Mouse (Mus musculus) right cerebral cortex, adult 2 months (tissue): ENCODE data around the gene Ano4.
"Not testable (repeated sequence)": the region's sequence is repeated elsewhere in the genome, so short reads cannot be mapped to it uniquely, and the experiment has no call there.

Source experiments
- DNase-seq, 2 experiments: peaks; one replicate each; pipeline ENCODE4 v3.0.0; 2021 to 2022; ENCODE audit warnings: low spot score in 2 of 2

The Ano4 gene

DNA sequence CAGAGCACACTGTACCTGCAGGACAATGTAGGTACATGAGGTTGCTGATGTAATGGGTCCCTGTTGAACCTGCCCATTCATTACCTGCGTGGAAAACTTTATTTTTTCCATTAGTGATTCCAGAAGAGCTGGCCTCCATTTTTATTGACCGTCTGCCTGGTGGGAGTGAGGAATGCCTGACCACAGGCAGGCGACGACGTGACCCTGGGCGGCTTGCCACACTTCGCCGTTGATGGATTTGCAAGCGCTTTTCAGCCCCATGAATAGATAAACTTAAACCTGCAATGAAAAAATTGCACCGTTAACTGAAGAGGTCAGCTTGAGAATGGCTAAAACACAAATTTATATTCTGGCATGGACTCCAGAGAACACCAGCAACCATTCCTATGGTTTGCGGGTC lies 195.4 kb downstream of the Ano4 start:
- DNase-seq, result no peak

DNA sequence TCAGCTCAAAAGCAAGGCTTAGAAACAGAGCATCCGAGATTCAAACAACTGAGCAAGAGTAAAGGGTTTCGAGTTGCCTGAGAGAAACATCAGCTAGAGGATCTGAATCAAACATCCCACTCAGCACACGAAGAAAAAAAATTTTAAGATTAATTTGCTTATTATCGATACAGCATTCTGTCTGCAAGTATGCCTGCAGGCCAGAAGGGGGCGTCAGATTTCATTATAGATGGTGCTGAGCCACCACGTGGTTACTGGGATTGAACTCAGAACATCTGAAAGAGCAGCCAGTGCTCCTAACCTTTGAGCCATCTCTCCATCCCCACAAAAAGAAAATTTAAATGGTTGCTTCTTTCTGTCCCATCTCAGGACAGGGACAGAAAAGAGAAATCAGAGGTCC lies 223.2 kb downstream of the Ano4 start:
- DNase-seq, result no peak

DNA sequence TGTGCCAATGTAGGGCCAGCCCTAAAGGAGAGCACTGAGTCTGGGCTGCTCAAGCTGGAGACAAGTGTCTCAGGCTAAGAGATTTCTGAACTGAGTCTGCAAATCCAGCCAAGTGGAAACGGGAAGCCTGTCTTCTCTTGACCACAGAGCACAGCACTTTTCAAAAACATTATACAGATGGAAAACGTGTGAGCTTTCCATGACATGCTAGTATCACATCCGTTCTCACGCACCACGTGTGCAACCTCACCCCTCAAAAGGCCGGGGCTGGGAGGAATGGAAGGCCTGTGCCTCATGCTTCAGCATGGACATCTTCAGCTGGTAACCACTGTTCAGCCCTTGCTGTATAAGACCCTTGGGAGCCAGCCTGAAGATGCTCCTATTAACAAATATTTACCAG lies 230.2 kb downstream of the Ano4 start:
- DNase-seq, result no peak

DNA sequence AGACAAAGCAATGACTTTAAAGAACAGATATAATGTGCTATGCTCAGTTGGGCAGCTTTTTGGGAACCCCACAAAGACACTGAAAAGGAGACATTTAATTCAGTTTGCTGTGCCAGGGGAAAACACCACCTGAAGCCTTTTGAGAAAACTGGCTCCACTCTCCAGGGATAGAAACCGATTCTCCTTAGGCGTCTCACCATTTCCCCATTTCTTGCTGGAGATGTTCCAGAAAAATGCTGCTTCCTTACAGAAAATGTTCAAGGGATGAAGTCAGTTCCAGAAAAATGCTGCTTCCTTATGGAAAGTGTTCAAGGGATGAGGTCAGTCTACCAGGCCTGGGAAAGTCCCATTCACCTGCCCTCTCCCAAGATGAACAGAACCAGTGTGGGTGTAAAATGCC lies 233.1 kb downstream of the Ano4 start:
- peak in 1 of 2 experiments; percentile 5 for DNase-seq

DNA sequence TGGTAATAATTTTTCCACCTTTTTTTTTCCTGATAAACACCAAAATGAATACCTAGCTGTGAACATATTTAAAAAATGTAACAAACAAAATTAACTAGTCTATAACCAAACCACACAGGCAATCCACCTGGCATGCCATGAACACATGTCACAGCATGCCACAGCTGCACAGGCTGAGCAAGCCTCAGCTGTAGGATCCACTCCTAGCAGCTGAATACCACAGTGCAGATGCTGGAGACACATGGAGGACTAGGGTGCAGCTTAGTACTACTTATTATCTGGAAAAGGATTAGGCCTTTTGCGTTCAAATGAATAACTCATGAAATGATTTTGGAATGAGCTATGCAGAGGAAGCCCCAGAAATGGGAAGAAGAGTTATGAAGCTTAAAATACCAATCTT lies 233.6 kb downstream of the Ano4 start:
- no peak for DNase-seq

DNA sequence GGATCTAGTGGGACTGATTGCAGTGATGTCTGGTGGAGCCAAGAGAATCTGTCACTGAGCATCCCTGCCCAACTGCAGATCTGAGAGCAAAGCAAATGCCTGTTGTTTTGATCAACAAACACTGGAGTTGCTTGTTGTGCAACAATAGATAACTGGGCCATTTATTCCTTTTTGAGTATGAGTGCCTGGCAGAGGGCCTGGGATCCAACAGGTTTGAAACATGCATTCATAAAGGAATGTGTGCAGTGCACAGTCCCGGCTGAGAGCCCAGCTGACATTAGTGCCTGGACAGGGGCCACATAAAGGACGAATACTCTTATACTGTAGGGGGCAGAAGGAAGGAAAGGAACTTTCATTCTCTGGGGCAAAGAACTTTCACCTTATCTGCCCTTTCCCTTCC lies 241.0 kb downstream of the Ano4 start:
- DNase-seq, result no peak

DNA sequence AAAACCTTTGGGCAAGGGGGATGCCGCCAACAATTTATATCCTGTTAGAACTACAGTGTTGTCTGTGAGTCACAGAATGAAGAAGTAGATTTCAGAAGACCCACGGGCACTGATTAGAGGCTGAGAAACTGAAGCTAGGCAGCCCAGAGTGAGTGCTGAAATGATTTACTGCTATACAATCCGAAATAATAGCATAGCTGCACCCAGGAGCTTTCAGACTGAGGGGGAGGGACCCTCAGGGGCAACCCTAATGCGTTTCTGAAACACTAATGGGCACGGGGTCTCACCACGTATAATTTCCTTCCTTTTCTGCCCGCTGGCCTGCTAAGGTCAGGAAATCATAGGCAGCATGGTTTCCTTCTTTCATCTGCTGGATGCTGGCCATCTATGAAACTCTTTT lies 242.5 kb downstream of the Ano4 start:
- DNase-seq, result no peak

DNA sequence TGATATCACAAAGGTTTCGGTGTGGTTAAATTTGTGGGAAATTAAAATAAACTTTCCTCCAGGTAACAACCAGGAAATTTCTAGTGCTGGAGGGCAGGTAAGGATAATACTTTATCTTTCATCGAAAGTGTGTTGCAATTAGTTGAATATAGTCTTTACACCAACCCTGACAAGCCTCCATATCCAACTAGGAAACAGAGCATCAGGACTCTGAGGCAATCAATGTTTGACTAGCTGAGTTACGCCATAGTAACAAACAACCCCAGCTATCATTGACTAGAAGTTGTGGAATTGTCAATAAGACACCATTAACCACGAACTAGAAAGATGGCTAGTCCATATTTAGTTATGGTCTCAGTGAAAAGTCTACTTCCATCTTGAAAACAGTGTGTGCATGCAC lies 246.4 kb downstream of the Ano4 start:
- DNase-seq, result no peak

DNA sequence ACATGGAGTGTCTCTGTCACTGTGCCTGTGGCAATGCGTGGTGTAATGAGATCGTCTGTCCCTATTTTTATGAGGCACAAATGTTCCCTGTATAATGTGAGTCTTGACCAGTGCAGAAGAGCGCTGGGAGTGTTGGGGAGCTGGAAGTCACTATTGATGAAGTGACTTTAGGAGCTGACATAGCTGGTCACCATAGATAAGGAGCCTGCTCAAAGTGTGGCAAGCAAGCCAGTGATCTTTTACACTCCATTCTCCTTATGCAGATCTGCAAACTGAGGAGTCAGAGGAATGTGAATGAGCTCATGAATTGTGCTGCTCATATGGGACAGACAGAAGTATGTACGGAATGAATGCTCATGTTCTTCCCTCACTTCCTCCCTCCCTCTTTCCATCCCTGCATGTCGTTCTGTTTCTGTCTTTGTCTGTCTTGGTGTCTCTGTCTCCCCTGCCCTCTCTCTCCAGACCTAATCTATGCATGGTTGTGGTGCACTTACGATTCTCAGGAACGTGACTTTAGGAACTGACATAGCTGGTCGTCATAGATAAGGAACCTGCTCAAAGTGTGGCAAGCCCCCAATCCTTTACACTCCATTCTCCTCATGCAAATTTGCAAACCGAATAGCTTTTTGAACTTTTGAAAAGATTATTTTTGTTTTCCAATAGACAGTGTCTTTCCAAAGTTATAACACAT lies 252.1 kb downstream of the Ano4 start:
- no peak for DNase-seq

DNA sequence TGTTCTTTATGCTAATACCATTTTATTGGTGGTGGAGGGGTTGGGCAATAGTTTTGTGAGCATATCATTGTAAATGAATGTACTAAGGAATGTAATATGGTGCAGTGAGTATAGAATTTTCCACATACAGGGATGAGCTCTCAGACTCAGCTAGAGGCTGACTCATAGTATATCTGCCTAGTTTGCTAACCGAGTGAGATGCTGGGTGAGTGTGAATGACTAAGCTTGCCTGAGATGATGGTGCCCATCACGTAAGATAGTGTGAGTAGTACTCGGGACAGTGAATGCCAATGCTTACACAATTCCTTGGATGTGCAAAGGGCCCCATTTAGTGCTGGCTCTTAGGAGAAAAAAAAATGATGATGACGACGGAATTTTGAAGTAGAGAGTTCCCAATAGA lies 267.1 kb downstream of the Ano4 start:
- DNase-seq, result peak in 1 of 2 experiments; percentile 7

DNA sequence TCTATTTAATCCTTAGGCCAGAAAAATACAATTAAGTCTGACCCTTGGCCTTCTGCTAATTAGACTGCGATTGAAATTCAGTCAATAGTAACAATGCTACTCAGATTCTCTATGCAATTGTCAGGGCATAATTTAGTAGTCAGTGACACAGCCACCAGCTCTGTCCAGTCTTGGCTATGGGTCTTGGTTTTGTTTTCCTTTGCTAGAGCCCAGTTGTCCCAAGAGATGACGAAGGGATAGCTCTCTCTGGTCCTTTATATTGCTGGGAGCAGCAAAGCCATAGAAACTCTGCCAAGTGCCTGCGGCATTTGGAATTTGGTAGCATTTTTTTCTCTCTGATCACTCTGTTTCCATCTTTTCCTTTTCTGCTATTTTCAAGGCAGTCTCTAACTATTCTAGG lies 288.7 kb downstream of the Ano4 start:
- no peak for DNase-seq

DNA sequence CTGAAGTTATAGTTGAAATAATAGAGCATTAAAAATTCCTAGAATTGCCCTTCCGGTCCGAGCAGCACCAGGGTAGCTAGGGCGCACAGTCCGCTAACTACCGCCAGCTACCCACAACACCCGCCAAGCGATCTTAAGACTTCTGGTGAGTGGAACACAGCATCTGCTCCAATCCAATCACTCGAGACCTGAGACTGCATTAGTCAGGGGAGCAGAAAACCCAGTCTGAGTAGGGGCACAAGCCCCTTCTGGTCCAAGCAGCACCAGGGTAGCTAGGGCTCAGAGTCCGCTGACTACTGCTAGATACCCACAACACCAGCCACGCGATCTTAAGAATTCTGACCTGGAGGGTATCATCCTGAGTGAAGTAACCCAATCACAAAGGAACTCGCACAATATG lies 299.6 kb downstream of the Ano4 start:
- not testable (repeated sequence) for DNase-seq

DNA sequence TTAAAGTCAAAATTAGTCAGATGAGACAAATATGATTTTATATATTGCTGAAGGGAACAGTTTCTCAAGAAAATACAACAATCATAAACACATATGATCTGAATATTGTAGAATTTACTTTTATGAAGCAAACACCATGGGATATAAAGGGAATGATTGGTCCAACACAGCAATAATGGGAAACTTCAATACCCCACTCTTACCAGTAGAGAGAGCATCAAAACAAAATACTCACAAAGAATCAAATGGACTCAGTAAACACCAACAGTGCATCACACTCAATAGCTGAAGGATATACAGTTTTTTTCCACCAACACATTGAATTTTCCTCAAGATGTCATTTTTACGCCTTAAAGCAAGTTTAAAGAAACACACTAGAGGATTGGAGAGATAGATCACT lies 300.4 kb downstream of the Ano4 start:
- no peak for DNase-seq

DNA sequence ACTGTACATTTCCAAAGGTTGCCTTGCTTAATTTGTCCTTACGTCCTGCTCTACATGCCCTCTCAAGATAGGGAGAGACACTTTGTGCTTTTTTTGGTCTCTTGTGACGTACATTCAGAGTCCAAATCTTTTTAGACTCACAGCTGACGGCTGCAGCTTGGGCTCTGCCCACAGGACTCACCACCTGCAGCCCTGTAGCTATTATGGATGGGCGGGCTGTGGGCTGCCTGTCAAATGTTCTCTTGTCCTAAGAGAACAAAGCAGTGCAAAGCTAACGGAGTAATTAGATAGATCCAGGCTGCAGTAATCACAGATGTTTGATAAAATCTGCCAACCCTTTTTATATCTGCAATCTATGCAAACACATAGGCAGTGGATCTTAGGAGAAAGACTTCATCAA lies 325.6 kb downstream of the Ano4 start:
- DNase-seq, result peak; percentile 23 to 24

DNA sequence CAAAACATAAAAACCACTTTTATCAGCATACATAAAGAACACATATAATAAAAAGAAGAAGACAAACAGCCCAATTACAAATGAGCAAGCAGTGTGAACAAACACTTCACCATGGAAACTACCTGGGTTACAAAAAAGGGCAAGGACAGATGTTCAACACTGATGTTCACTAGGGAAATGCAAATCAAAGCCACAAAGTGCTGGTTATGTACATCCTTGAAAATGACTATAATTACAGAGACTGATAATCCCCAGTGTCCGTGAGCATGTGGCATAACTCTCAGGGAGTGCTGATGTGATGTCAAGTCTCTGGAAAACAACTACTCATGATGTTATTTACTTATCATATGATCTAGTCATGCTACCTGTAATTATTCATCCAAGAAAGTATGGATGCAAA lies 336.3 kb downstream of the Ano4 start:
- no peak for DNase-seq

DNA sequence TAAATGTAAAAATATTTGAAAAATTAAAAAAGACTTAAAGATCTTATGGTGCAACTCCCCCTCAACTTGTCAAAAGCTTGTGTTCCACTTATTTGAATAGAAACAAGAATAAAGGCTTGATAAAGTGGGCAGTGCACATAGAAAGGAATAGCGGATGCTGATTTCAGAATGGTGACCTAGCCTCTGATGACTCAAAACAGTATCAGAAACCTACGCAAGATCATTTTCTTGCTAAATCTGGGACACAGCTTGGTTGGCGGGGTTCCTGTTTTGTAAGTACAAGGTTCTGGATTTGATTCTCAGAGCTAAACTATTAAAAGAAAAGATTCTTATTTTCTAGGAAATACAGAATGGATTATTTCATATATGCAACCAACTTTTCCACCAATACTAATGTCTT lies 340.0 kb downstream of the Ano4 start:
- DNase-seq, result peak; percentile 12 to 16

DNA sequence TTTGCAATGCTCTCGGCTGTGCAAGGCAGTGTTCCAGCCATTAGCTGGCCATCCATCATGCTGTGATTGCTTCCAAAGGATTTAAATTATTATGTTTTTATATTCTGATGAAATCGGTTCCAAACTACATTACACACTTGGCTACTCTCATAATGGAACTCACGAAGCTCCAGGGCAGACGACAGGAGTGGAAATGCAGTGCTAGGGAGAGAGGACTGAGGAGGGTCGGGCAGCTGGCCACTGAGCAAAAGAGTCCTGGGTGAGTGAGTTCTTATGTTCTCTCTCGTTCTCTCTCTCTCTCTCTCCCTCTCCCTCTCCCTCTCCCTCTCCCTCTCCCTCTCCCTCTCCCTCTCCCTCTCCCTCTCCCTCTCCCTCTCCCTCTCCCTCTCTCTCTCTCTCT lies 357.6 kb downstream of the Ano4 start:
- no peak for DNase-seq

DNA sequence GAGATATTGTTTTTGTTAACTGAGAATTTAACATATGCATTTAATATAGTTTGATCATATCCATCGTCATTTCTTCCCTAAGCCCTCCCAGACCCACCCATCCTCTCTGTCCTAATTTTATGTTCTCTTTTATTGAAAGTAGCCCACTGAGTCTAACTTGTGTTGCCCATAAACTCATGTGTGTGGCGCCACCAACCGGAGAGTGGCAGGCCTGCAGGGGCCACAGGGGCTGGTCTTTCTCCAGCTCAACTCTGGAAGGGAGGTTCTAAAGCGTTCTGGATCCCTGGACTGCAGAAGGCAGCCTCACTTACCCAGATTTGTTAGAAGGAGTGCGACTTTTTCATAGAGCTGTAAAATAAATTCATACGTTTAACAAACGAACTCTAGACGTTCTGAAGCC lies 361.1 kb downstream of the Ano4 start:
- DNase-seq, result peak; percentile 40 to 56

DNA sequence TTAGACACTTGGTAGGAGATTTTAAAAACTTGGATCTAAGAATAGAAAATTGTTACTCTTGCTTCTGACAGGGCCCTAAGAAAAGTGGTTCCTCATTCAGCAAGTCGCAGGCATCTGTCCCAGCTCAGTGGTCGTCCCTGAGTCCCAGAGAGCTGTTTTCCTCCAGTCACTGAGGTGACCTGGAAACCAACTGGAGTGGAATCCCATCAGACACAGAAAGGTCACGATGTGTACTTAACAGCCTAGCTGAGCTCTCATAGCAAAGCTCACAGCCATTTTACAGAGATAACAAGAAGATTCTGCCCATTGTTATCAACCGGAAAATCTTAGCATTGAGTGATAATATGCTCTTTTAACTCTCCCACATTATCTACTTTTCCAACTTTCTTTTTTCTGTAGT lies 365.1 kb downstream of the Ano4 start:
- DNase-seq, result no peak

DNA sequence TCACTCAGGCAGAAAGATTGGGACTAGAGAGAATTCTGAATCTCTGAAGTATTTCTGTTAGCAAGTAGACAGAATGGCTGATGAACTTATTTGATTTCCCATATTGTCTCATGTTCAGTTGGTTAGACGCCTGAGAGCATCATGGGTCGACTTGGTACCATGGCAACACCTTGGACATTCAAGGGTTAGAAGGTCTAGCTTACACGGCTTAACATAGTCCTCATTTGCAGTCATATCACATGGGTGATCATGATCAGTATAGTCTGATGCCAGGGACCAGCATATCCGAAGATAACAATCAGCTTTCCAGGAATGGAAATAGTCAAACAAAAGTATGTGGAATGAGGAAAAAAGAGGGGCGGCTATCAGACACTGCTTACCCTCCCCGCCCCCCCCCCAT lies 365.6 kb downstream of the Ano4 start:
- no peak for DNase-seq

DNA sequence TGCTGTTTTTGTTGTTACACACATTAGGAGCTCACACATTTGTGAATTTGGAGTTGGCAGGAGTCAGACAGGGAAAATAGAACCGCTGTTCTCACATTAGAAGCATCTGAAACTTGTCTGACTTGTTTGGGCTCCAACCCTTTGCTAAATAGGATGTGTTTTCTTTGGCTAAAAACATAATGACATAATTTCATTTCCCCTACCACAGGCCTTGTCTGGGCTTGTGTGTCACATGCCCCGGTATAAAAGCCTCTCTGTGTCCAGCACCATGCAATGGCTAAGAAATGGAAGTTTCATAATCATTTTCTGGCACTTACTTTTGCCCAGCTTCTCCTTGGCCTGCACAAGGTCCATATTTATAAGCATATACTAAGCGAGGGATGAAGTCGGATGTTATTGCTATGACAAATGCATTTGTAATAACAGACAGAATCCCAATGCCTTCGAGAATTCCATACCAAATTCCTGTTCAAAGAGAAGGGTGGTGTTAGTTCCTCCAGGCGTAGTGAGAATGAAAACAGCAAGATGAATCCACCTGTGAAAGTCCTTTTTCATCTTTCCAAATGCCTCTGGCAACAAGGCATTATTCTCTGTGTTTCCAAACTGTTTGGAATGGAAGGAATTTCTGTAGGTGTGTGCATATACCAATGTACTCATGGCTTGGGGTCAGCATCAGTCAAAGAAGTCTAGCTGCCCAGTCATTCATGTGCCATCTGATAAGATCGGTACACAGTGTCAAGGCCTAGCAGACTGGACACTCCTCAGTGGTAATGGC lies 373.4 kb downstream of the Ano4 start:
- no peak for DNase-seq

DNA sequence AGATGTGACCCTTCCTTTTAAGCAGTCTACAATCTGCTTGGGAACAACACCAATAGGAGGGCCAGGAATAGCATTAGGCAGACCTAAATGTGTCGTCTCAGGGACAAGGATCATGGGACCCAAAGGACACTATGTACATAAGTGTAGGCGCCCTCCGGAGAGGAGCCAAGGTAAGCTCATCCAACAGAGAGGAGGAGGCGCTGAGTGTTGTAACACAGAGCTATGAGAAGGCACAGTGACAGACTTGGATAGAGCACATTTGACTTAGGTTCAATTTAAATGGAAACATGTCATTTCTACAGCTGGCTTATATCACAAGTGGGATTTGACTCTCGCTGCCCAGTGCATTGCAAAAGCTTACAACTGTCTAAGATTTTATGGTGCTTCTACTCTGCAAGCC lies 376.0 kb downstream of the Ano4 start:
- no peak for DNase-seq

DNA sequence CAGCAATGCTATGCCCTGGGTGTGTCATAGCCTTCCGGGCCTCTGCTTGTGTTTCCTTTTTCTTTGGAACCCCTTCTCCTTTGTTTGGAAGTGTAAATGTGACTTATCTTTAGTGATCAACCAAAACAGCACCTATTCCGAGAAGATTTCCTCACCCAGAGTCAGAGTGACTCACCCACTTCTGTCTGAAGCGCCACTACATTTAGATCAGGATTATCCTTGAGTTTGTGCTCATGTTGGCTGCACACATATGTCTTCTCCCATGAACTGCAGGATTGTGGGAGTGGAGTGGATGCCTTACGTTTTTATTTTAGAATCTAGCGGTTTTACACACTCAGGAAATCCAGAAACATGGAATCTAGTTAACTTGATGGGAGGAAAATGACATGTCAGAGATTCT lies 383.8 kb downstream of the Ano4 start:
- DNase-seq, result peak in 1 of 2 experiments; percentile 11

DNA sequence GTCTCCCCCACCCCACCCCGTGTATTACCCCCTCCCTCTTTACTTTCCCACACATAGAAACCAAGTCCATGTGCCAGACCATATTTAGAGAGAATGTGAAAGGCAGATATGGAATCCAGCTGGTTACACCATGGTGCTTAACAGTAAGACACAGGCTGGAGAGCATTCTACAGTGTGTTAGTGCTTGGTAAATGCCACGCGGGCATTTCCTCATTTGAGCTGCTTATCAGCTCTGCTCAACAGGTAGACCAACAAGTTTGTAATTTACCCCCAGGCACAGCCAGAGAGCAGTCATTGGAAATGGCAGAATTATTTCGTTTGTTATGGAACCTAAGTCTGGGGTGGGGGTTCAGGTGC lies 394.3 kb downstream of the Ano4 start:
- DNase-seq, result no peak
